Mouse (Mus musculus) lung, embryonic 15.5 days (tissue): ENCODE measurements at regions not wholly inside any gene's neighbourhood (a gene's known extent, or its start where the extent isn't known, plus 50 kb on each side); places are given as distances from the start of the nearest gene placed in this dataset.
"Not testable (repeated sequence)": the region's sequence is repeated elsewhere in the genome, so short reads cannot be mapped to it uniquely, and the experiment has no call there.

Experiments
- ATAC-seq: fragments of 200-750 bp; cut with Nextera tagmentation; 2 replicates; pipeline ENCODE4 v1.8.0; 2017; ENCODE audit warnings: moderate number of reproducible peaks, borderline replicate concordance; ENCODE audit not compliant: low FRiP score, low TSS enrichment; ENCODE audit errors: extremely low read depth
- H3K27ac ChIP-seq: fragments of 300-500 bp; sonication (generic); 2 replicates; pipeline ENCODE4 v1.5.1; 2015; ENCODE audit warnings: moderate library complexity, mild to moderate bottlenecking, inconsistent platforms
- H3K27me3 ChIP-seq: fragments of 300-500 bp; sonication (generic); 2 replicates; pipeline ENCODE4 v1.6.1; 2015; ENCODE audit warnings: inconsistent platforms
- H3K36me3 ChIP-seq: fragments of 300-500 bp; sonication (generic); 2 replicates; pipeline ENCODE4 v1.6.1; 2015; ENCODE audit warnings: inconsistent platforms
- H3K4me1 ChIP-seq: fragments of 300-500 bp; sonication (generic); 2 replicates; pipeline ENCODE4 v1.6.1; 2015; ENCODE audit warnings: inconsistent platforms
- H3K4me2 ChIP-seq: fragments of 300-500 bp; sonication (generic); 2 replicates; pipeline ENCODE4 v1.6.1; 2015; ENCODE audit warnings: inconsistent platforms, mild to moderate bottlenecking, moderate library complexity
- H3K4me3 ChIP-seq: fragments of 300-500 bp; sonication (generic); 2 replicates; pipeline ENCODE4 v1.5.1; 2015; ENCODE audit warnings: mild to moderate bottlenecking, inconsistent platforms
- H3K9ac ChIP-seq: fragments of 300-500 bp; sonication (generic); 2 replicates; pipeline ENCODE4 v1.6.1; 2015; ENCODE audit warnings: inconsistent platforms
- H3K9me3 ChIP-seq: fragments of 300-500 bp; sonication (generic); 2 replicates; pipeline ENCODE4 v1.6.1; 2016; ENCODE audit warnings: inconsistent platforms
- WGBS: fragments of 180-500 bp; shearing (Covaris S2); methylation state at CpG from one replicate; pipeline ENCODE4 v1.1.7; 2015; 5-methylcytosine and 5-hydroxymethylcytosine counted together

- no peaks in the 10 kb centered on the region for H3K27me3 ChIP-seq
- 0 out of 2 replicates have a peak, but pooled peaks have one; percentile 38 for ATAC-seq
- H3K36me3 ChIP-seq, result no peaks in the 10 kb centered on the region
- no peaks in the 10 kb centered on the region for H3K9me3 ChIP-seq
- no peak overlapping the region for H3K4me2 ChIP-seq
- 95% methylated on average over 2 of the region's 2 CpGs for WGBS
- H3K27ac ChIP-seq, result no peak overlapping the region
- H3K4me1 ChIP-seq, result no peaks in the 10 kb centered on the region
- H3K4me3 ChIP-seq, result no peak overlapping the region
- no peak overlapping the region for H3K9ac ChIP-seq
Observed at GRCm38 (mm10) chr5:100309807-100310165, 106.2 kb downstream of the Sec31a start.

- Histone ChIP-seq H3K27me3 (no peaks in the 10 kb centered on the region), H3K4me2 (no peak overlapping the region), H3K27ac (no peak overlapping the region), H3K36me3 (no peaks in the 10 kb centered on the region), H3K4me1 (no peaks in the 10 kb centered on the region), H3K9ac (no peak overlapping the region), H3K4me3 (no peak overlapping the region), H3K9me3 (no peaks in the 10 kb centered on the region)
- ATAC-seq, result no peak
- 62% methylated on average over 17 of the region's 17 CpGs for WGBS
Observed at GRCm38 (mm10) chr5:100309071-100309806, 106.8 kb downstream of the Sec31a start.

GRCm38 (mm10) chr5:100304403-100304802, 111.6 kb downstream of the Sec31a start:
- Histone ChIP-seq H3K9ac (no peak overlapping the region), H3K4me2 (no peak overlapping the region), H3K9me3 (no peaks in the 10 kb centered on the region), H3K27ac (no peak overlapping the region), H3K4me3 (no peak overlapping the region), H3K4me1 (peaks cover 12% of the 10 kb centered on the region; the same call in 1 of the 2 replicates), H3K36me3 (no peaks in the 10 kb centered on the region), H3K27me3 (no peaks in the 10 kb centered on the region)
- 59% methylated on average over 3 of the region's 3 CpGs for WGBS
- no peak for ATAC-seq

- Histone ChIP-seq H3K27me3 (no peaks in the 10 kb centered on the region), H3K9me3 (no peaks in the 10 kb centered on the region), H3K4me2 (no peak overlapping the region), H3K9ac (no peak overlapping the region), H3K4me1 (peaks cover 12% of the 10 kb centered on the region; the same call in 1 of the 2 replicates), H3K27ac (peak overlapping the region; percentile 20), H3K4me3 (no peak overlapping the region), H3K36me3 (no peaks in the 10 kb centered on the region)
- peak; percentile 88 for ATAC-seq
- WGBS, result 53% methylated on average over 17 of the region's 17 CpGs
Observed at GRCm38 (mm10) chr5:100302068-100302775, 113.8 kb downstream of the Sec31a start.

- Histone ChIP-seq H3K4me3 (no peak overlapping the region), H3K36me3 (no peaks in the 10 kb centered on the region), H3K27ac (no peak overlapping the region), H3K4me1 (peaks cover 13% of the 10 kb centered on the region; the same call in 1 of the 2 replicates), H3K27me3 (no peaks in the 10 kb centered on the region), H3K9ac (no peak overlapping the region), H3K4me2 (no peak overlapping the region), H3K9me3 (no peaks in the 10 kb centered on the region)
- no peak for ATAC-seq
- 84% methylated on average over 4 of the region's 4 CpGs for WGBS
Observed at GRCm38 (mm10) chr5:100299141-100299540, 116.9 kb downstream of the Sec31a start.

GRCm38 (mm10) chr5:100294189-100294588, 121.8 kb downstream of the Sec31a start:
- no peaks in the 10 kb centered on the region for H3K27me3 ChIP-seq
- 43% methylated on average over 7 of the region's 7 CpGs for WGBS
- no peak overlapping the region for H3K4me2 ChIP-seq
- peak; percentile 90 for ATAC-seq
- H3K36me3 ChIP-seq, result no peaks in the 10 kb centered on the region
- no peak overlapping the region for H3K4me3 ChIP-seq
- no peaks in the 10 kb centered on the region for H3K9me3 ChIP-seq
- 0 out of 2 replicates have a peak, but pooled peaks cover 7% of the 10 kb centered on the region for H3K4me1 ChIP-seq
- peak overlapping the region; percentile 79 for H3K27ac ChIP-seq
- no peak overlapping the region for H3K9ac ChIP-seq

- 86% methylated on average over 4 of the region's 4 CpGs for WGBS
- Histone ChIP-seq H3K4me1 (no peaks in the 10 kb centered on the region), H3K27me3 (no peaks in the 10 kb centered on the region), H3K36me3 (no peaks in the 10 kb centered on the region), H3K27ac (no peak overlapping the region), H3K4me2 (no peak overlapping the region), H3K9me3 (no peaks in the 10 kb centered on the region), H3K4me3 (no peak overlapping the region), H3K9ac (no peak overlapping the region)
- no peak for ATAC-seq
Observed at GRCm38 (mm10) chr5:100280215-100280614, 120.6 kb upstream of the Tmem150c start.

- Histone ChIP-seq H3K27me3 (no peaks in the 10 kb centered on the region), H3K36me3 (no peaks in the 10 kb centered on the region), H3K4me2 (no peak overlapping the region), H3K9me3 (no peaks in the 10 kb centered on the region), H3K9ac (no peak overlapping the region), H3K27ac (no peak overlapping the region), H3K4me3 (no peak overlapping the region), H3K4me1 (no peaks in the 10 kb centered on the region)
- WGBS, result 93% methylated on average over 8 of the region's 8 CpGs
- no peak for ATAC-seq
Observed at GRCm38 (mm10) chr5:100279474-100279873, 119.9 kb upstream of the Tmem150c start.

GRCm38 (mm10) chr5:100274674-100275073, 115.1 kb upstream of the Tmem150c start:
- no peak for ATAC-seq
- 70% methylated on average over 4 of the region's 4 CpGs for WGBS

GRCm38 (mm10) chr5:100271975-100272374, 112.4 kb upstream of the Tmem150c start:
- H3K27me3 ChIP-seq, ATAC-seq, H3K4me1 ChIP-seq, H3K9me3 ChIP-seq, H3K9ac ChIP-seq, H3K4me3 ChIP-seq, H3K27ac ChIP-seq, H3K36me3 ChIP-seq, H3K4me2 ChIP-seq: not testable (repeated sequence)
- 79% methylated on average over 9 of the region's 9 CpGs for WGBS

More at GRCm38 (mm10) chr5:100274674-100275073, 115.1 kb upstream of the Tmem150c start:
- Histone ChIP-seq H3K9me3 (no peaks in the 10 kb centered on the region), H3K4me3 (no peak overlapping the region), H3K9ac (no peak overlapping the region), H3K4me1 (no peaks in the 10 kb centered on the region), H3K36me3 (no peaks in the 10 kb centered on the region), H3K4me2 (no peak overlapping the region), H3K27ac (no peak overlapping the region), H3K27me3 (no peaks in the 10 kb centered on the region)

GRCm38 (mm10) chr5:100270841-100271686, 111.5 kb upstream of the Tmem150c start:
- Histone ChIP-seq H3K9me3 (no peaks in the 10 kb centered on the region), H3K4me2 (no peak overlapping the region), H3K27ac (no peak overlapping the region), H3K27me3 (no peaks in the 10 kb centered on the region), H3K4me3 (no peak overlapping the region), H3K36me3 (no peaks in the 10 kb centered on the region), H3K9ac (no peak overlapping the region), H3K4me1 (0 out of 2 replicates have a peak, but pooled peaks cover 7% of the 10 kb centered on the region)
- 53% methylated on average over 12 of the region's 12 CpGs for WGBS
- ATAC-seq, result no peak
